8 mouse cellular contexts compared by ENCODE assay signal in genomic region chr6:87850900-87851614, GRCm38 (mm10). TPM values are rescaled to one million over a fixed set of nuclear protein-coding genes. Genes with fewer than 3 reads are reported as not detected.
DNase-seq lines count a peak whose midpoint lies in the region; ATAC-seq lines count a peak whose summit lies in the region.

Cnbp (minus strand) TSS chr6:87851106.

- H3K9me3 ChIP-seq in forebrain, embryonic 11.5 days (ENCODE audit: control insufficient read depth, low read length): no peaks in the 10 kb centered on the region
- no peaks in the 10 kb centered on the region for H3K9me3 ChIP-seq in heart, embryonic 16.5 days (replicated peaks; ENCODE audit: control insufficient read depth, low read length)
- H3K9me3 ChIP-seq in liver, embryonic 15.5 days (replicated peaks): no peaks in the 10 kb centered on the region
- no peaks in the 10 kb centered on the region for H3K9me3 ChIP-seq in neural tube, embryonic 12.5 days

- DNase-seq in CD8-positive naive resting alpha-beta T cell, adult 2 months (ENCODE audit: low read depth in 2 of 2, low spot score in 2 of 2): peak; percentile 94 to 95
- peak; percentile 95 for DNase-seq in c-Kit-positive CD71-negative TER-119-negative erythroid progenitor cells, embryonic 14.5 days (ENCODE audit: low read depth)
- peak; percentile 99 for DNase-seq in forebrain, embryonic 11.5 days (ENCODE audit: low spot score)
- DNase-seq in kidney, postnatal 36 days: peak; percentile 97 to 99
- DNase-seq in telencephalon, adult 2 months (ENCODE audit: low read depth, low spot score): peak; percentile 93

- H3K27ac ChIP-seq in forebrain, embryonic 11.5 days (ENCODE audit: low read depth, low read length): peak within 1 kb of the TSS; percentile 81
- H3K27ac ChIP-seq in heart, embryonic 16.5 days (ENCODE audit: low read length): peak within 1 kb of the TSS; percentile 88
- H3K27ac ChIP-seq in liver, embryonic 15.5 days (replicated peaks): peak within 1 kb of the TSS; percentile 92
- peak within 1 kb of the TSS; percentile 83 for H3K27ac ChIP-seq in neural tube, embryonic 12.5 days

- no peaks in the 10 kb centered on the region for H3K36me3 ChIP-seq in forebrain, embryonic 11.5 days (ENCODE audit: control insufficient read depth, insufficient read depth, low read length)
- H3K36me3 ChIP-seq in heart, embryonic 16.5 days (ENCODE audit: control insufficient read depth, insufficient read depth): peaks cover 6% of the 10 kb centered on the region; the same call in 1 of the 2 replicates
- peaks cover 26% of the 10 kb centered on the region for H3K36me3 ChIP-seq in liver, embryonic 15.5 days (replicated peaks)
- no peaks in the 10 kb centered on the region; the same call in 1 of the 2 replicates for H3K36me3 ChIP-seq in neural tube, embryonic 12.5 days

- peak; percentile 97 for ATAC-seq in forebrain, embryonic 11.5 days (replicated peaks; ENCODE audit: low FRiP score)
- ATAC-seq in heart, embryonic 16.5 days (replicated peaks; ENCODE audit: extremely low read depth, insufficient read depth, low FRiP score): peak; percentile 98
- ATAC-seq in liver, embryonic 15.5 days (ENCODE audit: insufficient read depth): peak; percentile 96
- ATAC-seq in neural tube, embryonic 12.5 days (ENCODE audit: low FRiP score, low read depth): peak; percentile 97

- H3K4me2 ChIP-seq in forebrain, embryonic 11.5 days (ENCODE audit: low read depth, low read length, severe bottlenecking): peak within 1 kb of the TSS; percentile 90
- H3K4me2 ChIP-seq in heart, embryonic 16.5 days (ENCODE audit: low read depth, low read length): peak within 1 kb of the TSS; percentile 91
- peak within 1 kb of the TSS; percentile 90 for H3K4me2 ChIP-seq in liver, embryonic 15.5 days
- peak within 1 kb of the TSS; percentile 84 for H3K4me2 ChIP-seq in neural tube, embryonic 12.5 days (replicated peaks)

- no peaks in the 10 kb centered on the region; the same call in 1 of the 2 replicates for H3K27me3 ChIP-seq in forebrain, embryonic 11.5 days (ENCODE audit: control insufficient read depth, insufficient read depth, low read length)
- no peaks in the 10 kb centered on the region; the same call in 1 of the 2 replicates for H3K27me3 ChIP-seq in heart, embryonic 16.5 days (ENCODE audit: control insufficient read depth, insufficient read depth, low read length)
- no peaks in the 10 kb centered on the region for H3K27me3 ChIP-seq in liver, embryonic 15.5 days
- H3K27me3 ChIP-seq in neural tube, embryonic 12.5 days (replicated peaks): no peaks in the 10 kb centered on the region

- peak within 1 kb of the TSS; percentile 100 for H3K9ac ChIP-seq in forebrain, embryonic 11.5 days (ENCODE audit: low read length)
- H3K9ac ChIP-seq in heart, embryonic 16.5 days (ENCODE audit: low read length): peak within 1 kb of the TSS; percentile 100
- peak within 1 kb of the TSS; percentile 98 for H3K9ac ChIP-seq in liver, embryonic 15.5 days
- H3K9ac ChIP-seq in neural tube, embryonic 12.5 days: peak within 1 kb of the TSS; percentile 99

- peaks cover 8% of the 10 kb centered on the region for H3K4me1 ChIP-seq in forebrain, embryonic 11.5 days (replicated peaks; ENCODE audit: control insufficient read depth, insufficient read depth, low read length)
- peaks cover 26% of the 10 kb centered on the region for H3K4me1 ChIP-seq in heart, embryonic 16.5 days (ENCODE audit: control insufficient read depth, insufficient read depth, low read length)
- peaks cover 51% of the 10 kb centered on the region for H3K4me1 ChIP-seq in liver, embryonic 15.5 days (replicated peaks)
- H3K4me1 ChIP-seq in neural tube, embryonic 12.5 days: peaks cover 22% of the 10 kb centered on the region; the same call in 1 of the 2 replicates

- WGBS in forebrain, embryonic 11.5 days: under 1% methylated on average over 55 of the region's 55 CpGs
- whole genome bisulfite sequencing in heart, embryonic 16.5 days: under 1% methylated on average over 55 of the region's 55 CpGs
- under 1% methylated on average over 55 of the region's 55 CpGs for WGBS in liver, embryonic 15.5 days (ENCODE audit: insufficient replicate concordance)
- WGBS in neural tube, embryonic 12.5 days: under 1% methylated on average over 55 of the region's 55 CpGs

- peak within 1 kb of the TSS; percentile 100 for H3K4me3 ChIP-seq in forebrain, embryonic 11.5 days (ENCODE audit: low read depth, low read length)
- peak within 1 kb of the TSS; percentile 97 for H3K4me3 ChIP-seq in heart, embryonic 16.5 days (ENCODE audit: low read length)
- peak within 1 kb of the TSS; percentile 90 for H3K4me3 ChIP-seq in liver, embryonic 15.5 days (replicated peaks)
- peak within 1 kb of the TSS; percentile 100 for H3K4me3 ChIP-seq in neural tube, embryonic 12.5 days

RNA-seq across cellular contexts. Expression of gene Cnbp, which starts in this region (rescaled TPM):
- polyA plus RNA-seq in forebrain, embryonic 11.5 days (2014; fragmentation: Nextera tagmentation; extraction: Ambion mirVana): 1,299 and 1,307 TPM in 2 replicates
- polyA plus RNA-seq in heart, embryonic 16.5 days (2015; fragmentation: Nextera tagmentation; extraction: Ambion mirVana): 713 and 783 TPM in 2 replicates
- polyA plus RNA-seq in liver, embryonic 15.5 days (2015; fragmentation: Nextera tagmentation; extraction: Ambion mirVana): 526 and 529 TPM in 2 replicates
- polyA plus RNA-seq in neural tube, embryonic 12.5 days (2016; fragmentation: Nextera tagmentation; extraction: Ambion mirVana): 795 and 826 TPM in 2 replicates

Comparison
In these comparisons a context has a peak if more than half of its experiments do, and no peak if none do; other contexts are left out.
1. Peak in every context shown above with its lines: DNase-seq, ATAC-seq, H3K4me3 ChIP-seq and H3K27ac ChIP-seq.